Mouse (Mus musculus) adrenal gland, postnatal 25 days (tissue): ENCODE results near the gene Mcee. TPM values are rescaled to one million over a fixed set of nuclear protein-coding genes. Genes with fewer than 3 reads are reported as not detected.

ENCODE experiments used
- DNase-seq: peaks from one replicate; pipeline ENCODE4 v3.0.0; 2021; ENCODE audit warnings: mixed read lengths
- total RNA-seq: library from RNA; stranded (reverse); gene quantifications from 2 replicates; pipeline ENCODE4 v1.2.3, GENCODE M21; 2021

The Mcee gene
- total RNA-seq, 1 experiment from 2014 or later, result 75.4 TPM

GRCm38 (mm10) chr7:64439595-64440518 lies 47.5 kb downstream of the Mcee start:
- DNase-seq, result no peak

GRCm38 (mm10) chr7:64440519-64440918 lies 48.1 kb downstream of the Mcee start:
- no peak for DNase-seq

- DNase-seq, result no peak
These were observed 58.2 kb downstream of the Mcee start for GRCm38 (mm10) chr7:64450631-64451030.

GRCm38 (mm10) chr7:64451441-64451840 lies 59.0 kb downstream of the Mcee start:
- DNase-seq, result no peak

- no peak for DNase-seq
These were observed 59.5 kb downstream of the Mcee start for GRCm38 (mm10) chr7:64451861-64452382.

- DNase-seq, result no peak
These were observed 60.2 kb downstream of the Mcee start for GRCm38 (mm10) chr7:64452471-64453222.

GRCm38 (mm10) chr7:64456176-64456575 lies 63.8 kb downstream of the Mcee start:
- no peak for DNase-seq

- no peak for DNase-seq
These were observed 64.3 kb downstream of the Mcee start for GRCm38 (mm10) chr7:64456676-64457075.

GRCm38 (mm10) chr7:64457811-64458210 lies 65.4 kb downstream of the Mcee start:
- no peak for DNase-seq

Other genes with a start within 250 kb of the Mcee start
- not detected in 2 replicates for gene Trpm1, start 238.8 kb upstream of the Mcee start, total RNA-seq
- 22.2 and 37.2 TPM in 2 replicates for gene Mtmr10, start 105.0 kb upstream of the Mcee start, total RNA-seq
- 9.5 and 12.5 TPM in 2 replicates for gene Fan1, start 18.5 kb upstream of the Mcee start, total RNA-seq
- 23.6 and 36.7 TPM in 2 replicates for gene Mphosph10, start 339 bp upstream of the Mcee start, total RNA-seq
- not detected in 2 replicates for gene Apba2, start 109.1 kb downstream of the Mcee start, total RNA-seq